Mouse (Mus musculus) bone marrow, adult 2 months (tissue): ENCODE measurements around the gene Serpina16. TPM values are rescaled to one million over a fixed set of nuclear protein-coding genes. Genes with fewer than 3 reads are reported as not detected.
"Not testable (repeated sequence)": the region's sequence is repeated elsewhere in the genome, so short reads cannot be mapped to it uniquely, and the experiment has no call there.

Experiments used
- H3K27ac ChIP-seq: fragments of 200-500 bp; 2 replicates; pipeline ENCODE4 v1.5.1; 2012; ENCODE audit warnings: low read depth, mild to moderate bottlenecking, control low read depth, inconsistent platforms, low read length; ENCODE audit not compliant: control insufficient read depth, poor library complexity, insufficient read depth
- H3K4me1 ChIP-seq: fragments of 200-500 bp; 2 replicates; pipeline ENCODE4 v1.6.1; 2011; ENCODE audit warnings: low read length; ENCODE audit not compliant: control insufficient read depth, insufficient read depth
- H3K4me3 ChIP-seq: fragments of 200-500 bp; replicated peaks from 2 replicates; pipeline ENCODE3; 2011; ENCODE audit warnings: mild to moderate bottlenecking, low read depth, low read length, control low read depth; ENCODE audit not compliant: control insufficient read depth
- CTCF ChIP-seq: fragments of 200-500 bp; IDR thresholded peaks from 2 replicates; pipeline ENCODE4 v1.5.1; 2011; ENCODE audit warnings: low read length, control low read depth; ENCODE audit not compliant: control insufficient read depth, insufficient read depth
- POLR2A ChIP-seq: fragments of 200-500 bp; IDR thresholded peaks from 2 replicates; pipeline ENCODE4 v1.6.1; 2011; ENCODE audit warnings: low read depth, mild to moderate bottlenecking, control low read depth, low read length, borderline replicate concordance; ENCODE audit not compliant: control insufficient read depth
- WGBS: fragments of 180-500 bp; shearing (Covaris S2); methylation state at CpG from one replicate; pipeline ENCODE4 v1.1.7; 2018; 5-methylcytosine and 5-hydroxymethylcytosine counted together
- polyA plus RNA-seq: library from polyadenylated mRNA; stranded (reverse); fragments of >200 nt; gene quantifications from 2 replicates; pipeline ENCODE4 v1.2.4, GENCODE M21; 2011; ENCODE audit warnings: low replicate concordance; ENCODE audit not compliant: missing spikeins, insufficient read depth, insufficient read length

Gene Serpina16
- polyA plus RNA-seq, 1 experiment = not detected

- Histone ChIP-seq H3K4me1 (no peaks in the 10 kb centered on the region), H3K4me3 (no peak overlapping the region), H3K27ac (no peak overlapping the region)
- WGBS = 73% methylated on average over 7 of the region's 7 CpGs
- TF ChIP-seq POLR2A = no peak
- no peak for TF ChIP-seq CTCF
Observed at GRCm38 (mm10) chr12:103687021-103687420, 11.1 kb upstream of the Serpina16 start.

DNA sequence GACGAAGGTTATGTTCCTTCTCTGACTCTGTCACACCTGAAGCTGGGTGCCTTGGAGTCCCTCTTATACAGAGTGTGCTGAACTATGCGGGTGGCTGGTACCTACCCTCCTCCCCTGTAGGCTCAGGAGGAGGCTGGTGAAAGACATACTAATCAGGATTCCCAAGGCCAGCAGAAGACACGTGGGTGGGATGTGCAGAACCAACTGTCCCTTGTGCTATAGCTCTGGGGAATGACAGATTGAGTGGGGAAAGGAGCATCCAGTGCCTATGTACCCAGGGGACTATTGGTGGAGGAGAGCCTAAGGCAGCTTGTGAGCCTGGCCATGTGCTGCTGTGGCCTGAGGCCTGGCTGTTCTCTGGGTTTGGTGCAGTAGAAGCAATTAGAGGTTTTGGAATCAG is 10.1 kb upstream of the Serpina16 start:
- H3K27ac ChIP-seq = no peak overlapping the region

DNA sequence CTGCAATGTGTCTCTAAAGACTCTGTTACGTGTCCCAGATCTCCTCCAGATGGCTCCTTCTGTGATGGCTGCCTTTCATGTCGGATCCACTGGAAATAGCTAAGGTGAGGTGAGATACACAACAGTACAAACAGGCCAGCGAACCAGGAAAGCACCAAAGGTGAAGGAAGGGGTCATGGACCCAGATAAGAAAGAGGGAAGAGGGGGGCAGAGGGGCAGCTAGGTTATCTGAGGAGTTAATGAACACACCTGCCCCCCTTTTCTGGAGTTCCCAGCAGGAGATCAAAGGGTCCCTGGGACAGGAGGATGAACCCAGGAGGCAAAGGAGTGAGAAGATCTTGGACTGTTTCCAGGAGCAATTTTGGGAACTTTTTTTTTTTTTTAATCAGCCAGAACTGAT is 9.4 kb upstream of the Serpina16 start:
- Histone ChIP-seq H3K4me1 (no peaks in the 10 kb centered on the region), H3K27ac (no peak overlapping the region), H3K4me3 (no peak overlapping the region)
- WGBS = 55% methylated on average over 3 of the region's 3 CpGs
- TF ChIP-seq CTCF = no peak
- no peak for TF ChIP-seq POLR2A

More for the DNA sequence above, 10.1 kb upstream of the Serpina16 start:
- 63% methylated on average over 3 of the region's 3 CpGs for WGBS
- TF ChIP-seq CTCF (no peak), POLR2A (no peak)
- Histone ChIP-seq H3K4me1 (no peaks in the 10 kb centered on the region), H3K4me3 (no peak overlapping the region)

GRCm38 (mm10) chr12:103683775-103684174 is 7.8 kb upstream of the Serpina16 start:
- TF ChIP-seq POLR2A (no peak), CTCF (no peak)
- WGBS = 53% methylated on average over 4 of the region's 4 CpGs
- no peak overlapping the region for H3K4me3 ChIP-seq
- H3K4me1 ChIP-seq = no peaks in the 10 kb centered on the region
- H3K27ac ChIP-seq = no peak overlapping the region

DNA sequence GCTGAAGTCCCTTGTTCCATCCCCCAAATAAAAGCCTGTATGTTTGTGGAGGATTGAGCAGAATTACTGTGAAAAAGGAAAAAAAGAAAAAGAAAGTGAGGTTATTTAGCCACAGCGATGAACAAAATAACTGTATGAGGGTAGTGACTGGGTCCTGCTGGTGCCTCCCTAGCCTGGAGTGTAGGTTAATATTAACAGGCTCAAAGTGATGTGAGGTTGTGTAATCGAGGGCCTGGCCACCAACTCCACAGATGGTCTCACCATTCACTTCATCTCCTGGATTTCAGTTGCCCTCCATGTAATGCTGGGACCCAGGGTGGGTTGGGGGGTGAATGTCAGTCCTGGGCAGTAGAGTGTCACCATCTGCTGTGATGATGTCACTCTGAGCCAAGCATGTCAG is 5.8 kb upstream of the Serpina16 start:
- H3K4me1 ChIP-seq = no peaks in the 10 kb centered on the region
- H3K4me3 ChIP-seq = no peak overlapping the region
- 59% methylated on average over 2 of the region's 2 CpGs for WGBS
- TF ChIP-seq POLR2A (no peak), CTCF (no peak)
- H3K27ac ChIP-seq = no peak overlapping the region

DNA sequence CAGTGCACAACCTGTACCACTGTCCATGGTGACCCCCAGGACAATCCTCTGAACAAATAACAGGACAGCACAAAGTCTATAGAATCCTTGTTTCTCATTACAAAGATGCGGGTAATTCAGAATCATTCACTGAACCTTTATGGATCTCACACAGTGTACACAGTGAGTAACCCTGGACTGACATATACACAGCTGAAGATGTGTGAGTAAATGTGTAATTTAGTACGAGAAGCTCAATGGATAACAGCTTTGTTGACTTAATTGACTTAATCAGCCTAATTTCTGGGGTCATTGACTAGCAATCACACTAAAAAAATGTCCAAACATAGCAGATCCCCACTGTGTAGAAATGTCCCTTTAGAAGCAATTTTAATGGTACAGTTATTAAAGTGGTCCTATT is 5.2 kb upstream of the Serpina16 start:
- WGBS = 72% methylated on average over 2 of the region's 2 CpGs
- H3K4me3 ChIP-seq = no peak overlapping the region
- H3K4me1 ChIP-seq = no peaks in the 10 kb centered on the region
- no peak overlapping the region for H3K27ac ChIP-seq
- TF ChIP-seq POLR2A (no peak), CTCF (no peak)

DNA sequence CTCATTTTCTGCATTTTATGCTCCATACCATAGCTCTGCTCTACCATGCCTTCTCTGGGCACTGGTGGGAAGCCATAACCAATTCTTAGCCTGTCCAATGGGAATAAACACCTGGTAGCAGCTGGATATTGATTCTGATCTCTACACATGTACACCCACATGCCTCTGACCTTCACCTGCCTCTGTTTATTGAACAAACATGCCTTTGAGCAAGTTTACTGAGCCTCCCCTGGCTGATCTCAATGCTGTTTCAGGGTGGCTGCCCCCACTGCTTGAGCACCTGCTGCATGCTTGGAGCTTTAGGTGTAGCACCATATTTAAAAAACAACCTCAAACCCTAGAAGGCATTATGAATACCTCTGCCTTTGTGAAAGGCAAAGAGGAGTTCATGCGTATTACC is 3.9 kb upstream of the Serpina16 start:
- 77% methylated on average over 1 of the region's 1 CpGs for WGBS
- not testable (repeated sequence) for H3K4me1 ChIP-seq, H3K4me3 ChIP-seq, H3K27ac ChIP-seq

GRCm38 (mm10) chr12:103673179-103673578 is 2.8 kb downstream of the Serpina16 start:
- WGBS = 64% methylated on average over 2 of the region's 2 CpGs
- no peak for TF ChIP-seq POLR2A
- no peak for TF ChIP-seq CTCF
- H3K27ac ChIP-seq = no peak overlapping the region
- no peaks in the 10 kb centered on the region for H3K4me1 ChIP-seq
- H3K4me3 ChIP-seq = no peak overlapping the region

DNA sequence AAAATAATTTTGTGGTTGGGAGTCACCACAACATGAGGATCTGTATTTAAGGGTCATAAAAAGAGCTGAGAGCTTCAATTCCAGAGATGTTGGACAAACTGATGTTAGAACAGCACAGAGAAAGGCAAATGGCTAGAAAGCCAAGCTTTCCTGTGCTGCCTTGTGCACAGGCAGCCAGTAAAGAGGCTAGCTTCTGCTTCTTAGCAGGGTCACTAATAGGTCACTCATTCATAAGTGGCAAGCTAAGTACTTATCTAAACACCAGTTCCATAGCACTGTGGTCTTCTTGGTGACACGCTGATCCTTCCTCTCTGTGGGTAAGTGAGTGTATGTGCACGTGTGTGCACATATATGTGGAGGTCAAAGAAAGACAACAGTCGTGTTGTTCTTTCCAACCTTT is 4.5 kb downstream of the Serpina16 start:
- H3K27ac ChIP-seq = no peak overlapping the region
- TF ChIP-seq POLR2A (no peak), CTCF (no peak)
- no peaks in the 10 kb centered on the region for H3K4me1 ChIP-seq
- H3K4me3 ChIP-seq = no peak overlapping the region
- WGBS = 59% methylated on average over 3 of the region's 3 CpGs

- WGBS = 53% methylated on average over 2 of the region's 2 CpGs
- Histone ChIP-seq H3K4me3 (no peak overlapping the region), H3K27ac (no peak overlapping the region), H3K4me1 (no peaks in the 10 kb centered on the region)
- TF ChIP-seq POLR2A (no peak), CTCF (no peak)
Observed at GRCm38 (mm10) chr12:103670964-103671363, 5.0 kb downstream of the Serpina16 start.
